Mouse (Mus musculus): Measurements from ENCODE around the gene Kif18a. TPM values are rescaled to one million over a fixed set of nuclear protein-coding genes. Genes with fewer than 3 reads are reported as not detected.
A peak's percentile ranks its signal among the peaks of the same experiment; 100 is the strongest.

Gene Kif18a
- polyA plus RNA-seq, 1 experiment from 2014 or later = 38.1 TPM

DNA sequence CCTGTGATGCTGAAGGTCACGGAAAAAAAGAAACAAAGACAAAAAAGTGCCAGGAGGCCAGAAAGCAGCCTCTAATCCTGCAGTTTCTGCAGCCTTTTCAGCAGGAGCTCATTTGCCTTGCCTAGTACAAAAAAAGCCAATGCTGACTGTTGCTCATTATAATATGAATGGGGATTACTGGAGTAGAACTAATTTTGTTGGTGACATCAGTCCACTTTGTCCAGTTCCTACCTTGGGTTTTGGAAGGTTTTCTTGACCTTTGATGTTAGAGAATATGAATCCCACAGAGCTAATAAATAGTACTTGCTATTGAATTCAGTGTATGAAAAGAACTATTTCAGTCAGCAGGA is 778 bp downstream of the Kif18a start:
- Histone ChIP-seq H3K4me3 (ENCODE audit: low read depth, low read length) (peak overlapping the region; percentile 61), H3K4me1 (replicated peaks; ENCODE audit: control insufficient read depth, insufficient read depth, low read length) (no peaks in the 10 kb centered on the region), H3K36me3 (ENCODE audit: control insufficient read depth, insufficient read depth, low read length) (no peaks in the 10 kb centered on the region), H3K9me3 (ENCODE audit: control insufficient read depth, low read length) (no peaks in the 10 kb centered on the region), H3K27me3 (ENCODE audit: control insufficient read depth, insufficient read depth, low read length) (no peaks in the 10 kb centered on the region), H3K4me2 (replicated peaks; ENCODE audit: low read depth, low read length) (peak overlapping the region; percentile 58), H3K9ac (ENCODE audit: low read depth, low read length) (peak overlapping the region; percentile 68), H3K27ac (ENCODE audit: low read depth, low read length) (peak overlapping the region; percentile 72)
- WGBS = 0% methylated on average over 1 of the region's 1 CpGs
- ATAC-seq (ENCODE audit: low FRiP score) (peak; percentile 39), DNase-seq (ENCODE audit: low spot score) (no peak)

DNA sequence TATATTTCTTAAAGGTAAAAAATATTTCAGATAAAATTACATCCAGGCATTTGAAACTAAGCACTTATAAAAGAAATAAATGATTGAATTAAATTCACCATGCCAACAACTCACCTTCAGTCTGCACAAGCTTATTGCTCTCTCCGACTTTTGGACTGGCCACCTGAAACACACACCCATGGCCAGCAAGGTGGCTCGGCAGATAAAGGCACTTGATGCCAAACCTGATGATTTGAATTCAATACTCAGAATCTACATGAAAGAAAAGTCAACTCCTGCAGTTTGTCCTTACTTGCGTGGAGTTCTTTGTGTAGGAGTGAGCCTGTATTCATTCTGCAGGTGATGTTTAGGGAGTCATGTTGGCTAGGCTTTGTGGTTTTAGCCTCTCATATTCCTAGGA is 3.6 kb downstream of the Kif18a start:
- WGBS = 92% methylated on average over 3 of the region's 3 CpGs
- Histone ChIP-seq H3K4me2 (replicated peaks; ENCODE audit: low read depth, low read length) (no peak overlapping the region), H3K27ac (ENCODE audit: low read depth, low read length) (no peak overlapping the region), H3K4me3 (ENCODE audit: low read depth, low read length) (no peak overlapping the region), H3K27me3 (ENCODE audit: control insufficient read depth, insufficient read depth, low read length) (no peaks in the 10 kb centered on the region), H3K9me3 (ENCODE audit: control insufficient read depth, low read length) (no peaks in the 10 kb centered on the region), H3K4me1 (replicated peaks; ENCODE audit: control insufficient read depth, insufficient read depth, low read length) (no peaks in the 10 kb centered on the region), H3K36me3 (ENCODE audit: control insufficient read depth, insufficient read depth, low read length) (no peaks in the 10 kb centered on the region), H3K9ac (ENCODE audit: low read depth, low read length) (no peak overlapping the region)
- no peak for ATAC-seq (ENCODE audit: low FRiP score)
- no peak for DNase-seq (ENCODE audit: low spot score)

DNA sequence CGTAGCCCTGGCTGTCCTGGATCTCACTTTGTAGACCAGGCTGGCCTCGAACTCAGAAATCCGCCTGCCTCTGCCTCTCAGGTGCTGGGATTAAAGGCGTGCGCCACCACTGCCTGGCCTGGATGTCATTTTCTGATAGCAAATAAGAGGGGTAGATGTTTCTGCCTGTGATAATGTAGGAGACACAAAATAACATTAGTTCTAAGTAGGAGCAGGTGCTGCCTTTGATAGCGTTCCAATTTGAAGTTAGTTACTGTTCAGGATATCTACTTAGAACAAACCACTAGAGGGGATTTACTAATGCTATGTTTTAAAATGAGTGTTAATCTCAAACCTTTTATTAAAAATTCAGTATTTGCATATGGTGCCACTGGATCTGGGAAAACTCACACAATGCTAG is 8.8 kb downstream of the Kif18a start:
- Histone ChIP-seq H3K4me2 (replicated peaks; ENCODE audit: low read depth, low read length) (no peak overlapping the region), H3K4me1 (replicated peaks; ENCODE audit: control insufficient read depth, insufficient read depth, low read length) (no peaks in the 10 kb centered on the region), H3K36me3 (ENCODE audit: control insufficient read depth, insufficient read depth, low read length) (no peaks in the 10 kb centered on the region), H3K9me3 (ENCODE audit: control insufficient read depth, low read length) (no peaks in the 10 kb centered on the region), H3K27ac (ENCODE audit: low read depth, low read length) (no peak overlapping the region), H3K4me3 (ENCODE audit: low read depth, low read length) (no peak overlapping the region), H3K9ac (ENCODE audit: low read depth, low read length) (no peak overlapping the region), H3K27me3 (ENCODE audit: control insufficient read depth, insufficient read depth, low read length) (no peaks in the 10 kb centered on the region)
- DNase-seq (ENCODE audit: low spot score) = no peak
- 94% methylated on average over 6 of the region's 6 CpGs for WGBS
- ATAC-seq (ENCODE audit: low FRiP score) = no peak

DNA sequence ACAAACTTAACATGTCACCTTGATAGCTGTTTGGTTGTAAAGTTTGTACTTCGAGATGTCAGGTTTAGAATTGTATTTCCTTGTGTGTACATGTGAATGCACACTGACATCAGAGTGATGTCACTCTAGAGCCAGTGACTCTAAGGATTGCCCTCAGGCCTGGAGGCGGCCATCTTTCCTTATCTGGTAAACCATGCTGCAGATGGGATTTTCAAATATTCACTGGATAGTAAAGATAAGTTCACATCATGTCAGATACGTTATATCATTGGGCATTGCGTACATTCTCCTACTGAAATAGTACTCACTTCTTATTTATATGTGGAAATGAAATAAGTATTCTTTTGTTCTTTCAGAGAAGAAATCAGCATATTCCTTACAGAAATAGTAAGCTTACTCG is 15.7 kb downstream of the Kif18a start:
- Histone ChIP-seq H3K4me2 (replicated peaks; ENCODE audit: low read depth, low read length) (no peak overlapping the region), H3K27me3 (ENCODE audit: control insufficient read depth, insufficient read depth, low read length) (no peaks in the 10 kb centered on the region), H3K36me3 (ENCODE audit: control insufficient read depth, insufficient read depth, low read length) (no peaks in the 10 kb centered on the region), H3K4me3 (ENCODE audit: low read depth, low read length) (no peak overlapping the region), H3K4me1 (replicated peaks; ENCODE audit: control insufficient read depth, insufficient read depth, low read length) (no peaks in the 10 kb centered on the region), H3K27ac (ENCODE audit: low read depth, low read length) (no peak overlapping the region), H3K9me3 (ENCODE audit: control insufficient read depth, low read length) (no peaks in the 10 kb centered on the region), H3K9ac (ENCODE audit: low read depth, low read length) (no peak overlapping the region)
- DNase-seq (ENCODE audit: low spot score) (no peak), ATAC-seq (ENCODE audit: low FRiP score) (no peak)
- 91% methylated on average over 5 of the region's 5 CpGs for WGBS

DNA sequence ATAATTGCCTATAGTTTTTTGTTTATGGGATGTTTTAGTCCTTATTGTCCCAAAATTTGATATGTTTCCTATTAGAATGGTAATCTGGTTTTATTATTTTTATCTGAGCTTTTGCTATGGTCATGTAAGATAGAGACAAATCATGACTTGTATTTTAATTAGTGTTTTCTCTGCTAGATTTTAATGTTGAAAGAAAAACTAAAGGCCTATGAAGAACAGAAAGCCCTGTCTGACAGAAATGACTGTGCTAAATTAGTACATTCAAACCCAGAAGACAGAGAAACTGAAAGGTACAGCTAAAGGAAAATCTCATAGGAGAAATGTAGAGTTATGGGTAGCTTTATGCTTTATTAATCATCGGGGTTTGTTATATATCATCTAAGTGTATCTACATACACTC is 17.6 kb downstream of the Kif18a start:
- Histone ChIP-seq H3K9me3 (ENCODE audit: control insufficient read depth, low read length) (no peaks in the 10 kb centered on the region), H3K36me3 (ENCODE audit: control insufficient read depth, insufficient read depth, low read length) (no peaks in the 10 kb centered on the region), H3K4me2 (replicated peaks; ENCODE audit: low read depth, low read length) (no peak overlapping the region), H3K9ac (ENCODE audit: low read depth, low read length) (no peak overlapping the region), H3K27ac (ENCODE audit: low read depth, low read length) (no peak overlapping the region), H3K4me1 (replicated peaks; ENCODE audit: control insufficient read depth, insufficient read depth, low read length) (no peaks in the 10 kb centered on the region), H3K4me3 (ENCODE audit: low read depth, low read length) (no peak overlapping the region), H3K27me3 (ENCODE audit: control insufficient read depth, insufficient read depth, low read length) (no peaks in the 10 kb centered on the region)
- ATAC-seq (ENCODE audit: low FRiP score) (no peak), DNase-seq (ENCODE audit: low spot score) (no peak)
- WGBS = 97% methylated on average over 1 of the region's 1 CpGs

DNA sequence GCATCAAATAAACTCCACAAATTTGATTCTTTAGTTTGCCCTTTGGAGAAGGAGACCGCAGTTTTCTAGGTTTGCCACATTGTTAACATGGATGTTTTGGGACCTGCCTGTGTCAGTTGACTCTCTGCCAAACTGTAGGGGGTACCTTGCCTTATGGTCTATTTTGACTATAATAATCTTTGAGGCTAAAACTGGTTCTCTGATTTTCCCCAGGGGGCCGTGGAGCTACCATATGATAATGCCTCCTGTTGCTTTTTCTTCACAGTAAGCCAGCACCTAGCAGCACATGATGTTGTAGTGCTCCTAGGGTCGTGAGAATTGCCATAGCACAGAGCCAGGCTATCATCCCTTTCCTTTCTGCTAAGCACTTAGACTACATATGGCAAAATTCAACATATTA is 21.7 kb downstream of the Kif18a start:
- Histone ChIP-seq H3K27me3 (ENCODE audit: control insufficient read depth, insufficient read depth, low read length) (no peaks in the 10 kb centered on the region), H3K4me1 (replicated peaks; ENCODE audit: control insufficient read depth, insufficient read depth, low read length) (no peaks in the 10 kb centered on the region), H3K36me3 (ENCODE audit: control insufficient read depth, insufficient read depth, low read length) (no peaks in the 10 kb centered on the region), H3K9ac (ENCODE audit: low read depth, low read length) (no peak overlapping the region), H3K27ac (ENCODE audit: low read depth, low read length) (no peak overlapping the region), H3K9me3 (ENCODE audit: control insufficient read depth, low read length) (no peaks in the 10 kb centered on the region), H3K4me3 (ENCODE audit: low read depth, low read length) (no peak overlapping the region), H3K4me2 (replicated peaks; ENCODE audit: low read depth, low read length) (no peak overlapping the region)
- 92% methylated on average over 3 of the region's 3 CpGs for WGBS
- ATAC-seq (ENCODE audit: low FRiP score) = no peak
- no peak for DNase-seq (ENCODE audit: low spot score)

DNA sequence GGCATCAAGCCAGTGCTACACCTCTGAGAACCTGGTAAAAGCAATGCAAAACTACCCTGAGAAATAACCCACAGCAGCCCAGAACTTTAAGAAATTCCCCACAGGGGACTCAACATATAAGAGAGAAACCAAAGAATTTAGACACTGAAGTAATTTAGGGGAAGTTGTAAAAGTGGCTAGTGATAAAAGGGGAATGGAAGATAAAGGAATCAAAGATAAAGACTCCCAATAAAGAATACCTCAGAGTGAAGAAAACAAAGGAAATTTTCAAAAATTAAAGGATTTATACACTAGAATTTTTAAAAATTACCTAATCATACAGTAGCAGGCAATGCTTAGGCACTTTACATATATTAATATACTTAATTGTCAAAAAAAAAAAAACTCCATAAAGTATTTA is 23.1 kb downstream of the Kif18a start:
- Histone ChIP-seq H3K27me3 (ENCODE audit: control insufficient read depth, insufficient read depth, low read length) (no peaks in the 10 kb centered on the region), H3K9me3 (ENCODE audit: control insufficient read depth, low read length) (no peaks in the 10 kb centered on the region), H3K4me1 (replicated peaks; ENCODE audit: control insufficient read depth, insufficient read depth, low read length) (no peaks in the 10 kb centered on the region), H3K27ac (ENCODE audit: low read depth, low read length) (no peak overlapping the region), H3K36me3 (ENCODE audit: control insufficient read depth, insufficient read depth, low read length) (no peaks in the 10 kb centered on the region), H3K4me2 (replicated peaks; ENCODE audit: low read depth, low read length) (no peak overlapping the region), H3K4me3 (ENCODE audit: low read depth, low read length) (no peak overlapping the region), H3K9ac (ENCODE audit: low read depth, low read length) (no peak overlapping the region)
- no peak for ATAC-seq (ENCODE audit: low FRiP score)
- DNase-seq (ENCODE audit: low spot score) = no peak

DNA sequence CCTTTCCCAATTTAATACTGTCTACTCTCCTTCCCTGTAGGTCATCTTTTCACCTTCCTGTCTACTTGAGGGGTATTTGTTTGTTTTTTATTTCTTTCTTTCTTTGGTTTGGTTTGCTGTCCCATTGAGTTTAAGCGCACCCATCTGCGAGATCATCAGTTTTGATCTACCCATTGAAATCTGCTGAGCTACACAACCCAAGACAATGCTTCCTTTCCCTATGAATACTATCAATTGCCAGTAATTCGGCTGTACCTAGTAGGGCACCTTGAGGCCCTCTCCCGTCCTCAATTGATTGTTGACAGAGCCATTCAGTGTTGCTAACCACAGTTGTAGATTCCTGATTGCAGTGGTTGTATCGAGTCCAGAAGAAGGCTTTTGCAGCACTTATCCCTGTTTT is 30.8 kb downstream of the Kif18a start:
- DNase-seq (ENCODE audit: low spot score) = no peak
- ATAC-seq (ENCODE audit: low FRiP score) = no peak
- H3K4me2 ChIP-seq (replicated peaks; ENCODE audit: low read depth, low read length) = no peak overlapping the region
- H3K4me1 ChIP-seq (replicated peaks; ENCODE audit: control insufficient read depth, insufficient read depth, low read length) = no peaks in the 10 kb centered on the region
- no peaks in the 10 kb centered on the region for H3K27me3 ChIP-seq (ENCODE audit: control insufficient read depth, insufficient read depth, low read length)
- H3K27ac ChIP-seq (ENCODE audit: low read depth, low read length) = no peak overlapping the region
- no peaks in the 10 kb centered on the region for H3K9me3 ChIP-seq (ENCODE audit: control insufficient read depth, low read length)
- 98% methylated on average over 5 of the region's 5 CpGs for WGBS
- H3K4me3 ChIP-seq (ENCODE audit: low read depth, low read length) = no peak overlapping the region
- H3K36me3 ChIP-seq (ENCODE audit: control insufficient read depth, insufficient read depth, low read length) = 0 out of 2 replicates have a peak, but pooled peaks cover 2% of the 10 kb centered on the region
- no peak overlapping the region for H3K9ac ChIP-seq (ENCODE audit: low read depth, low read length)

DNA sequence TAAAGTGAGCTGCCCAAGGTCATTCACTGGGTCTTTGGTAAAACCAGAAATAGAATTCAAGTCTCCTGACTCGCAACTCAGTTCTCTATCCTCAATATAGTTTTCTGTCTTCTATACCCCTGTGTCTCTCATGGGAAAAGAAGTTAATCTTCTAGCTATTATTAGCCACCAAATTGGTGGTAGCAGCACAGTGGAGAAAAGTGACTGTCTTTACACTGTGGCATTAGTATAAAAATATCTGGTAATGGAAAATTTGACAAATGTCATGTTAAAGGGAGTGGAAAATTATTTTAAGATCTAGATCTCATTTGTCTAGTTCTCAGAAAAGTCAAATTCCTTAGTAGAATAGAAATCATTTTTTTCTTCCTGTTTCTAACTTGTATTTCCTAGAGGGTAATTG is 51.3 kb downstream of the Kif18a start:
- ATAC-seq (ENCODE audit: low FRiP score) = no peak
- Histone ChIP-seq H3K9ac (ENCODE audit: low read depth, low read length) (no peak overlapping the region), H3K9me3 (ENCODE audit: control insufficient read depth, low read length) (no peaks in the 10 kb centered on the region), H3K4me3 (ENCODE audit: low read depth, low read length) (no peak overlapping the region), H3K4me2 (replicated peaks; ENCODE audit: low read depth, low read length) (no peak overlapping the region), H3K27ac (ENCODE audit: low read depth, low read length) (no peak overlapping the region), H3K27me3 (ENCODE audit: control insufficient read depth, insufficient read depth, low read length) (no peaks in the 10 kb centered on the region), H3K4me1 (replicated peaks; ENCODE audit: control insufficient read depth, insufficient read depth, low read length) (no peaks in the 10 kb centered on the region), H3K36me3 (ENCODE audit: control insufficient read depth, insufficient read depth, low read length) (no peaks in the 10 kb centered on the region)
- WGBS = 88% methylated on average over 1 of the region's 1 CpGs
- no peak for DNase-seq (ENCODE audit: low spot score)

Data from hindbrain, embryonic 11.5 days (tissue).